Mouse (Mus musculus) embryonic facial prominence, embryonic 14.5 days (tissue): ENCODE data around the gene Mthfr. TPM values are rescaled to one million over a fixed set of nuclear protein-coding genes. Genes with fewer than 3 reads are reported as not detected.

ENCODE experiments used
- ATAC-seq: fragments of 200-750 bp; cut with Nextera tagmentation; 2 replicates; pipeline ENCODE4 v1.8.0; 2017; ENCODE audit warnings: low read depth, moderate number of reproducible peaks, moderate TSS enrichment
- DNase-seq: peaks from one replicate; pipeline ENCODE4 v3.0.0-alpha.2; 2015; ENCODE audit warnings: low spot score
- H3K27ac ChIP-seq: fragments of 300-500 bp; sonication (generic); replicated peaks from 2 replicates; pipeline ENCODE4 v1.5.1; 2014; ENCODE audit warnings: low read depth, mild to moderate bottlenecking, low read length, moderate library complexity
- H3K27me3 ChIP-seq: fragments of 300-500 bp; sonication (generic); replicated peaks from 2 replicates; pipeline ENCODE4 v1.6.1; 2014; ENCODE audit warnings: low read length; ENCODE audit not compliant: control insufficient read depth, insufficient read depth
- H3K36me3 ChIP-seq: fragments of 300-500 bp; sonication (generic); 2 replicates; pipeline ENCODE4 v1.6.1; 2014; ENCODE audit warnings: low read length, mixed read lengths; ENCODE audit not compliant: control insufficient read depth, insufficient read depth
- H3K4me1 ChIP-seq: fragments of 300-500 bp; sonication (generic); 2 replicates; pipeline ENCODE4 v1.6.1; 2014; ENCODE audit warnings: antibody characterized with exemption, low read length; ENCODE audit not compliant: control insufficient read depth, insufficient read depth
- H3K4me2 ChIP-seq: fragments of 300-500 bp; sonication (generic); 2 replicates; pipeline ENCODE4 v1.6.1; 2014; ENCODE audit warnings: low read depth, mild to moderate bottlenecking, low read length, moderate library complexity, mixed read lengths
- H3K4me3 ChIP-seq: fragments of 300-500 bp; sonication (generic); 2 replicates; pipeline ENCODE4 v1.5.1; 2014; ENCODE audit warnings: low read depth, mild to moderate bottlenecking, low read length
- H3K9ac ChIP-seq: fragments of 300-500 bp; sonication (generic); 2 replicates; pipeline ENCODE4 v1.6.1; 2014; ENCODE audit warnings: low read depth, mild to moderate bottlenecking, low read length, moderate library complexity, mixed read lengths
- H3K9me3 ChIP-seq: fragments of 300-500 bp; sonication (generic); 2 replicates; pipeline ENCODE4 v1.6.1; 2016; ENCODE audit warnings: low read length; ENCODE audit not compliant: control insufficient read depth
- WGBS: fragments of 180-500 bp; shearing (Covaris S2); extraction: QIAGEN DNeasy Blood & Tissue Kit; methylation state at CpG from one replicate; pipeline ENCODE4 v1.1.7; 2014; 5-methylcytosine and 5-hydroxymethylcytosine counted together
- polyA plus RNA-seq: library from polyadenylated mRNA; unstranded; fragments of >200 nt; fragmentation: Nextera tagmentation; extraction: Ambion mirVana; gene quantifications from 2 replicates; pipeline ENCODE4 v1.2.1, GENCODE M21; 2014

Gene Mthfr
- polyA plus RNA-seq, result 20.3 and 21.4 TPM in 2 replicates

DNA sequence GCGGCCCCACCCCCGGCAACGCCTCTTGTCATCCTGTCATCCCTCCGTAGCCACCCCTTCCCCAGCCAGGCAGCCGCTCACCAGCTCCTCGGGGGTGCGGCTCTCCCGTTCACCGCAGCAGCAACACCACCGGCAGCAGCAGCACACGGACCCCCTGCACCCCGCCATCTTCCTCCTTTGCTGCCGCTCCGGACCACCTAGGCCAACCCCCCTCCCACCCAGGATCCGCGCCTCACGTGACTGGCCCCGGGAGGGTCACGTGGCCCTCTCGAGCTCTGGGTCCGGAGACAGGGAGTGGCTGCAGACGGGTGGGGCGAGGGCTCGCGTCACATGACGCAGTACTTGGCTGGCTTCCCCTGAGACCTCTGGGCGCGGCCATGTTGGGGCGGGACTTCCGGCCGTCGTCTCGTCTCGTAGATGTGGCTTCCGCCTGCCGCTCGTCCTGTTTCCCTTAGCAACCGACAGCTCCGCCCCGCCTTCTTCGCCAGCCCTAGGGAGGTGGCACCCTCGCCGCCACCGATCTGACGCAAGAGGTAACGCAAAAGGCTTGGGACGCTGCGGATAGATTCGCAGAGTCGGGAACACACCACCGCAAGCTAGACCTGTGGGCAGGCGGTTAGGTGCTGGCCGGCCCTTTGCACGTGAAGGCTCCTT, at the start of gene Mthfr, which contains the start of gene Clcn6:
Mthfr (plus strand) TSS at position 478 of the 654 bp plus-strand sequence.
Clcn6 (minus strand) TSS at position 222 of the 654 bp plus-strand sequence.
- H3K27ac ChIP-seq, result peak within 1 kb of the TSS; percentile 83
- ATAC-seq, result peak; percentile 91
- WGBS, result 0% methylated on average over 40 of the region's 54 CpGs

DNA sequence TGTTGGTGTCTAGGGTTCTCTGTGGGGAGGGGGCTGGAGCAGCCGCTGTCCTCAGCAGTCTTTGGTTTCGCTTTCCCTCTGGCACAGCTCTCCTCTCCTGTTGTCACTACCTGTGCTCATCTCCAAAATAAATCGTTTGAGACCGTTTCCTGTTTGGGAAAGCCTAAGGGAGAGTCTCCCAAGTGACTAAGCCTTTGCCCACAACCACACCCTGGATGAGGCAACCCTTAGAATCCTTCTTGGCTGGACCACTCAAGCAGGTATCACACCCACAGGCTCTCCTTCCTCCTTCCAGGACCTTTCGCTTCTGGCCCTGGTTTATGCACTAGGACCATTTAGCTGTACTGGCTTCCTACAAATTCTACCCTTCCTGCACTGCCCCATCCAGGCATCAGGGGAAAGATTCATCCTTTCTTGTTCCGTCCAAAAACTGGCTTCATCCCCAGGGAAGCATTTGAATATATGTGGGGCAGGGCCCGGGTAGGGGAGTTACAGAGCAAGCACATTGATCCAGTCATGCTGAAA, 45.2 kb upstream of the Mthfr start:
- no peak overlapping the region for H3K4me3 ChIP-seq
- no peak for DNase-seq
- H3K4me1 ChIP-seq, result no peaks in the 10 kb centered on the region
- no peaks in the 10 kb centered on the region for H3K9me3 ChIP-seq
- H3K27me3 ChIP-seq, result no peaks in the 10 kb centered on the region
- 50% methylated on average over 7 of the region's 7 CpGs for WGBS
- no peaks in the 10 kb centered on the region for H3K36me3 ChIP-seq
- H3K27ac ChIP-seq, result no peak overlapping the region
- H3K4me2 ChIP-seq, result no peak overlapping the region
- H3K9ac ChIP-seq, result no peak overlapping the region
- ATAC-seq, result no peak

More for the DNA sequence above, at the start of gene Mthfr, which contains the start of gene Clcn6:
- H3K4me3 ChIP-seq, result peak within 1 kb of the TSS; percentile 87
- peak within 1 kb of the TSS; percentile 80 for H3K9ac ChIP-seq
- peak; percentile 99 for DNase-seq
- peak within 1 kb of the TSS; percentile 95 for H3K4me2 ChIP-seq
- peaks cover 33% of the 10 kb centered on the region for H3K4me1 ChIP-seq
- peaks cover 21% of the 10 kb centered on the region for H3K36me3 ChIP-seq
- H3K27me3 ChIP-seq, result no peaks in the 10 kb centered on the region
- H3K9me3 ChIP-seq, result no peaks in the 10 kb centered on the region

DNA sequence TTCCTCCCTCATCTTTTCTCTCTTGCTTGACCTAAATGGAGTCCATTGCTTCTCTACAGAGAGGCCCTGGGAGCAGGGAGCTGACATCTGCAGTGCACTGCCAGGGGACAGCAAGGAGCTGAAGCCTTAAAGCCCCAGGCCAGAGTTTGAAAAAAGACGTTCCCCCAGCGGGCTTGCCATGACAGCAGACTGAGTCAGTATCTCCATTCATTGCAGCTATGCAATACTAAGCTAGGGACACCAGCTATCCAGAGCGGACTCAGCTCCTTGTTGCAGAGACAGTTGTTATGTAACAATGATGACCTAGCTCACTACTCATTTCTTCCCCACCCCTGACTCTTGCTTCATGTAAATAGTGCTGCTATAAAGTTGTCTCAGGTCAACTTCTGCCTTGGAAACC, 43.6 kb upstream of the Mthfr start:
- Histone ChIP-seq H3K4me3 (no peak overlapping the region), H3K36me3 (no peaks in the 10 kb centered on the region), H3K4me1 (no peaks in the 10 kb centered on the region), H3K27ac (no peak overlapping the region), H3K9ac (no peak overlapping the region), H3K9me3 (no peaks in the 10 kb centered on the region), H3K4me2 (no peak overlapping the region), H3K27me3 (no peaks in the 10 kb centered on the region)
- WGBS, result 77% methylated on average over 3 of the region's 3 CpGs
- ATAC-seq (no peak), DNase-seq (no peak)

DNA sequence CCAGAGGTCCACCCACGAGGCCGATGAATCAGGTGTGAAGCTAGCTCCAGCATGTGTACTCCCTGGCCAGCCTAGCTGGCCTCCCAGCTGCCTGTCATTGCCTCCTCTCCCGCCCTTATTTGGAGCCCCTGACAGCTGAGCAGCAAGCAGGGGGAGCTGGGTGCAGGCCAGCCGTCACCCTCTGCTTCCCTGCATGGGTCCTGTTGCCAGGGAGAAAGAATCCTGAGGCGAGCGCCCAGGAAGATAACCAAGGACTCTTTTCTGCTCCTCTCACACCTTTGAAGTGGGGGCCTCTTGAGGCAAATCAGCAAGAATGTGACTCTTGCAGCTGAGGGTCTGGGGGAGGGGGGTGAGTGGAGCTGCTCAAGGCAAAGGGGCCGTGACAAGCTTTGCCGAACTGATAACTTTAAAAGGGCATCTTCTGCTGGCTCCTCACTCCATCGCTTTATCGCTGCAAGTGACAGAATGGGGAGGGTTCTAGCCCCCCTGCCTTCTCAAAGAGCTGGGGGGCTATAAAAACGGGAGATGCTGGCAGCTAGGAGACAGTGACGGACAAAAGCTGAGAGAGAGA, 38.6 kb upstream of the Mthfr start, which contains the start of gene Nppa:
Nppa (plus strand) TSS at position 521 of the 571 bp plus-strand sequence.
- Histone ChIP-seq H3K27ac (no peak within 1 kb of the TSS), H3K4me2 (no peak within 1 kb of the TSS), H3K9ac (no peak within 1 kb of the TSS), H3K9me3 (no peaks in the 10 kb centered on the region), H3K36me3 (peaks cover 14% of the 10 kb centered on the region), H3K4me1 (no peaks in the 10 kb centered on the region), H3K27me3 (no peaks in the 10 kb centered on the region), H3K4me3 (no peak within 1 kb of the TSS)
- ATAC-seq (no peak), DNase-seq (no peak)
- 46% methylated on average over 12 of the region's 12 CpGs for WGBS

DNA sequence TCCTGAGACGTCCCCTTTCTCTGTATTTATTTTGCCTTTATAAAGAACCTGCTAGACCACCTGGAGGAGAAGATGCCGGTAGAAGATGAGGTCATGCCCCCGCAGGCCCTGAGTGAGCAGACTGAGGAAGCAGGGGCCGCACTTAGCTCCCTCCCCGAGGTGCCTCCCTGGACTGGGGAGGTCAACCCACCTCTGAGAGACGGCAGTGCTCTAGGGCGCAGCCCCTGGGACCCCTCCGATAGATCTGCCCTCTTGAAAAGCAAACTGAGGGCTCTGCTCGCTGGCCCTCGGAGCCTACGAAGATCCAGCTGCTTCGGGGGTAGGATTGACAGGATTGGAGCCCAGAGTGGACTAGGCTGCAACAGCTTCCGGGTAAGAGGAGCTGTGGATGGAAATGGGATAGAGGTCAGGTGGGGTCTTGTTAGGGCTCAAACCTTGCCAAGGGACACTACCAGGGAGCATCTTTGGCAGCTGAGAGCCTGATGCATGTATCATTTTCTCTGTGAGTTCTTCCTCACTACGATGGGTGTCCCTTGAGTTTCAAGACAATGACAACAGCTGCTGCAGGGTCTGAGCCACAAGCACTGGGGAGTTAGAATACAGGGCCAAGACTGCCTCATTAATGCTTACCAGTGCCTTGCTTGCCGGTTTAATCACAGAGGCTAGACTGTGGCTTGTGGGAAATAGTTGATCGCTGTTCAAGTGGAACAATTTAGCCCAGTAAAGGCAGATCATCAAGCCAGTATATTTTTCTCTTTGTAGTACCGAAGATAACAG, 37.7 kb upstream of the Mthfr start:
- 78% methylated on average over 17 of the region's 17 CpGs for WGBS
- H3K4me2 ChIP-seq, result no peak overlapping the region
- no peaks in the 10 kb centered on the region for H3K27me3 ChIP-seq
- H3K36me3 ChIP-seq, result peaks cover 23% of the 10 kb centered on the region
- H3K9me3 ChIP-seq, result no peaks in the 10 kb centered on the region
- H3K27ac ChIP-seq, result no peak overlapping the region
- no peak overlapping the region for H3K9ac ChIP-seq
- H3K4me3 ChIP-seq, result no peak overlapping the region
- no peak for DNase-seq
- no peak for ATAC-seq
- no peaks in the 10 kb centered on the region for H3K4me1 ChIP-seq

DNA sequence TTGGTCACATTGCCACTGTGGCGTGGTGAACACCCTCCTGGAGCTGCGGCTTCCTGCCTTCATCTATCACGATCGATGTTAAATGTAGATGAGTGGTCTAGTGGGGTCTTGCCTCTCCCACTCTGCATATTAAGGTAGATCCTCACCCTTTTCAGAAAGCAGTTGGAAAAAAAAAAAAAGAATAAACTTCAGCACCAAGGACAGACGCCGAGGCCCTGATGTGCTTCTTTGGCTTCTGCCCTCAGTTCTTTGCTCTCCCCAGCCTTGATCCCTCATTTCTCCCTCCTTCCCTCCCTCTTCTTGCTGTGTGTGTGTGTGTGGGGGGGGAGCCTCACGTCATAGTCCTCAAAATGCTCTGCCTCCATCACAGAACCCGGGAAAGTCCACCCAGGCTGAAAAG, 37.0 kb upstream of the Mthfr start:
- Histone ChIP-seq H3K9ac (no peak overlapping the region), H3K9me3 (no peaks in the 10 kb centered on the region), H3K27ac (no peak overlapping the region), H3K27me3 (no peaks in the 10 kb centered on the region), H3K36me3 (peaks cover 30% of the 10 kb centered on the region), H3K4me1 (no peaks in the 10 kb centered on the region), H3K4me3 (no peak overlapping the region), H3K4me2 (no peak overlapping the region)
- DNase-seq (no peak), ATAC-seq (no peak)
- WGBS, result 47% methylated on average over 8 of the region's 8 CpGs

DNA sequence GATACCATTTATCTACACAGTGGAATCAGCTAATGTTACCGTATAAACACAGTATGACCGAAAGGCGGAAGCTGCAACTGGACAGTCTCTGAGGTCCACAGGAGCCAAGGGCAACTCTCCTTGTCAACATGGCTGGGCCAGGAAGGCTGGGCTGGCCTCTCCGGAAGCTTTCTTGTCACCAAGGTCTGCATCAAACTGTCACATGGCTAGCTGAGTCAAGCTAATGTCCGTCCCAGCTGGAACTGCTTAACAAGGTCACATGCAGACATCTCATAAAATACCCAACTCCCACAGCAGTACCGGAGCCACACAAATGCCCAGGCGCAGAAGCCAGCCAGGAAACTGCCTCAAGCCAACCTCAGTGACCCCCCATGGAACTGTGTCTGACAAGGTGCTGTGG, 34.5 kb upstream of the Mthfr start:
- no peaks in the 10 kb centered on the region for H3K4me1 ChIP-seq
- H3K36me3 ChIP-seq, result peaks cover 55% of the 10 kb centered on the region
- no peaks in the 10 kb centered on the region for H3K27me3 ChIP-seq
- H3K9me3 ChIP-seq, result no peaks in the 10 kb centered on the region
- H3K9ac ChIP-seq, result no peak overlapping the region
- H3K4me2 ChIP-seq, result no peak overlapping the region
- H3K27ac ChIP-seq, result no peak overlapping the region
- 82% methylated on average over 7 of the region's 7 CpGs for WGBS
- ATAC-seq (no peak), DNase-seq (no peak)
- H3K4me3 ChIP-seq, result no peak overlapping the region

DNA sequence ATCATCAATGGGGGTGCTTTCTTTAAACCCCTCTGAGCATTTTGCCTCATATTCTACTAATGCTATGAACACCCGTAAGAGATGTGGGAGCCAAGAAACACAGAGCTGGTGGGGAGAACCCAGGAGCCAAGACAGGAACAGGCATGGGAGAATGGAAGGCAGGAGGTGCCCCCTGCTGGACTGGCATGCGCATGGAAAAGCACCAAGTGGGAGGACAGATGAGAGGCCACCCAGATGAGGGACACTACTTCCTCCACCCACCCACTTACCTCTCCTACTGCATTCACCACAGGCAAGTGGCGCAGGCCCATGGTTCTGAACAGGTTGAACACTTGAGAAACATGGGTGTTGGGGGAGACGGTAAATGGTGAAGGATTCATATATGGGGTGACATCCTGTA, 30.5 kb upstream of the Mthfr start:
- no peak overlapping the region for H3K9ac ChIP-seq
- WGBS, result 78% methylated on average over 4 of the region's 4 CpGs
- no peak overlapping the region for H3K4me3 ChIP-seq
- H3K9me3 ChIP-seq, result no peaks in the 10 kb centered on the region
- H3K27ac ChIP-seq, result no peak overlapping the region
- H3K36me3 ChIP-seq, result peaks cover 92% of the 10 kb centered on the region
- H3K4me1 ChIP-seq, result no peaks in the 10 kb centered on the region
- no peaks in the 10 kb centered on the region for H3K27me3 ChIP-seq
- DNase-seq (no peak), ATAC-seq (no peak)
- H3K4me2 ChIP-seq, result no peak overlapping the region
